Mouse (Mus musculus): ENCODE measurements around the gene Fam20b.

GRCm38 (mm10) chr1:156642813-156643212 is 76.1 kb downstream of the Fam20b start:
- no peak for TF ChIP-seq POLR2A (IDR thresholded peaks at IDR 0.05; ENCODE audit: borderline replicate concordance, extremely low read depth, insufficient read depth, insufficient read length, poor library complexity, severe bottlenecking)
- no peak for TF ChIP-seq CTCF (IDR thresholded peaks at IDR 0.05; ENCODE audit: borderline replicate concordance, extremely low read depth, insufficient read depth, insufficient read length)
